Mouse (Mus musculus): ENCODE data around the gene Rgs8.

DNA sequence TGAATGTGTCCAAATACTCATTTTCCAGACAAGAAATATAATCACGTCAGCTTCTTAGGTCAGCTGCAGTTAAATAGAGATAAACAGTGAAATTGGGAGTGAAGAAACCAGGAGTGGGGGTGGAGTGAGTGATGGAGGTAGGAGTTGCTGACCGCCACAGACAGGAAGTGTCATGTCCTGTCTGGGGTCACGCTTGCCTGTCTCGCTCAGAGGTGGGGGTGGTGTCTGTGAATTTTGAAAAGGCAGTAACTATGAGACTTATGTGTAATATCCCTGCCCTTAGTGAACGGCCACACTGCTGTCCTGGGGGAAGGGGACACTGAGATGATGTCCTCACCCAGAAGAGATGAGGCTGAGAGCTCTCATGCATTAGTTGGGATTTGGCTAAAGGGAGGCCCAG lies 56.6 kb downstream of the Rgs8 start:
- no peak for TF ChIP-seq CTCF (IDR thresholded peaks at IDR 0.05; ENCODE audit: extremely low read depth, insufficient read depth, low read length)
- TF ChIP-seq POLR2A (IDR thresholded peaks at IDR 0.05; ENCODE audit: extremely low read depth, insufficient read depth, low read length) = no peak
